Mouse (Mus musculus) embryonic facial prominence, embryonic 14.5 days (tissue): ENCODE results near the gene Hist1h2ag. TPM values are rescaled to one million over a fixed set of nuclear protein-coding genes. Genes with fewer than 3 reads are reported as not detected.
"Not testable (repeated sequence)": the region's sequence is repeated elsewhere in the genome, so short reads cannot be mapped to it uniquely, and the experiment has no call there.

ENCODE experiments used
- ATAC-seq: fragments of 200-750 bp; cut with Nextera tagmentation; 2 replicates; pipeline ENCODE4 v1.8.0; 2017; ENCODE audit warnings: low read depth, moderate number of reproducible peaks, moderate TSS enrichment
- DNase-seq: peaks from one replicate; pipeline ENCODE4 v3.0.0-alpha.2; 2015; ENCODE audit warnings: low spot score
- H3K27ac ChIP-seq: fragments of 300-500 bp; sonication (generic); replicated peaks from 2 replicates; pipeline ENCODE4 v1.5.1; 2014; ENCODE audit warnings: low read depth, mild to moderate bottlenecking, low read length, moderate library complexity
- H3K27me3 ChIP-seq: fragments of 300-500 bp; sonication (generic); replicated peaks from 2 replicates; pipeline ENCODE4 v1.6.1; 2014; ENCODE audit warnings: low read length; ENCODE audit not compliant: control insufficient read depth, insufficient read depth
- H3K36me3 ChIP-seq: fragments of 300-500 bp; sonication (generic); 2 replicates; pipeline ENCODE4 v1.6.1; 2014; ENCODE audit warnings: low read length, mixed read lengths; ENCODE audit not compliant: control insufficient read depth, insufficient read depth
- H3K4me1 ChIP-seq: fragments of 300-500 bp; sonication (generic); 2 replicates; pipeline ENCODE4 v1.6.1; 2014; ENCODE audit warnings: antibody characterized with exemption, low read length; ENCODE audit not compliant: control insufficient read depth, insufficient read depth
- H3K4me2 ChIP-seq: fragments of 300-500 bp; sonication (generic); 2 replicates; pipeline ENCODE4 v1.6.1; 2014; ENCODE audit warnings: low read depth, mild to moderate bottlenecking, low read length, moderate library complexity, mixed read lengths
- H3K4me3 ChIP-seq: fragments of 300-500 bp; sonication (generic); 2 replicates; pipeline ENCODE4 v1.5.1; 2014; ENCODE audit warnings: low read depth, mild to moderate bottlenecking, low read length
- H3K9ac ChIP-seq: fragments of 300-500 bp; sonication (generic); 2 replicates; pipeline ENCODE4 v1.6.1; 2014; ENCODE audit warnings: low read depth, mild to moderate bottlenecking, low read length, moderate library complexity, mixed read lengths
- H3K9me3 ChIP-seq: fragments of 300-500 bp; sonication (generic); 2 replicates; pipeline ENCODE4 v1.6.1; 2016; ENCODE audit warnings: low read length; ENCODE audit not compliant: control insufficient read depth
- WGBS: fragments of 180-500 bp; shearing (Covaris S2); extraction: QIAGEN DNeasy Blood & Tissue Kit; methylation state at CpG from one replicate; pipeline ENCODE4 v1.1.7; 2014; 5-methylcytosine and 5-hydroxymethylcytosine counted together
- polyA plus RNA-seq: library from polyadenylated mRNA; unstranded; fragments of >200 nt; fragmentation: Nextera tagmentation; extraction: Ambion mirVana; gene quantifications from 2 replicates; pipeline ENCODE4 v1.2.1, GENCODE M21; 2014

Hist1h2ag gene
- polyA plus RNA-seq, 1 experiment from 2014 or later, result 24.9 TPM

DNA sequence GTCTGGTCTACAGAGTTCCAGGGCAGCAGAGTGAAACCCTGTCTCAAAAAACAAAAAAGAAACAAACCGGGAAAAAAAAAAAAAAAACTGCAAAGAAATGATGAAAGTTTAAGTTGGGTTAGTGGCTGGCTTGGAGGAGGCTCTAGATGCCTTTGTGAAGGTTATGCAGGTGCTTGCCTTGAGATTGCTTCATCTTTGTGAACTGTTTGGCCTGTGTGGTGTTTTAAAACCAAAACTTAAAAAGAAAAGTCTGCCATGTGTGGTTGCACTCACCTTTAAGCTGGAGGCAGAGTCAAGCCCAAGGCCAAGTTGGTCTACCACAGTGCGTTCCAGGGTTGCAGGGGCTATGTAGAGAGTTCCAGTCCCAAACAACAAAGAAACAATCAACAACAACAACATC lies 6.3 kb upstream of the Hist1h2ag start:
- Histone ChIP-seq H3K4me1 (peaks cover 5% of the 10 kb centered on the region; the same call in 1 of the 2 replicates), H3K4me3 (no peak overlapping the region), H3K9me3 (no peaks in the 10 kb centered on the region), H3K27me3 (no peaks in the 10 kb centered on the region), H3K4me2 (no peak overlapping the region), H3K36me3 (no peaks in the 10 kb centered on the region), H3K27ac (no peak overlapping the region), H3K9ac (no peak overlapping the region)
- no peak for ATAC-seq
- WGBS, result 72% methylated on average over 2 of the region's 2 CpGs
- no peak for DNase-seq

DNA sequence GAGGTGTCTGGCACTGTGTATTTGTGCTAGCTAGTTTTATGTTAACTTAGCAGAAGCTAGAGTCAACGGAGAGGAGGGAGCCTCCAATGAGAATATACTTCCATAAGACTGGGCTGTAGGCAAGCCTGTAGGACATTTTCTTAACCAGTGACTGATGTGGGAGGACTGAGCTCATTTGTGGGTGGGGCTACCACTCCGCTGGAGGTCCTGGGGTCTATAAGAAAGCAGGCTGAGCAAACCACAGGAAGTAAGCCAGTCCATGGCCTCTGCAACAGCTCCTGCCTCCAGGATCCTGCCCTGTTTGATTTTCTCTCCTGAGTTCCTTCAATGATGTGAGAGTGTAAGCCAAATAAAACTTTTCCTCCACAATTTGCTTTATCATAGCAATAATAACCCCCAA lies 2.6 kb upstream of the Hist1h2ag start:
- no peaks in the 10 kb centered on the region for H3K36me3 ChIP-seq
- H3K4me1 ChIP-seq, result peaks cover 17% of the 10 kb centered on the region
- ATAC-seq (no peak), DNase-seq (no peak)
- no peaks in the 10 kb centered on the region for H3K9me3 ChIP-seq
- no peak overlapping the region for H3K4me3 ChIP-seq
- H3K27me3 ChIP-seq, result no peaks in the 10 kb centered on the region
- H3K9ac ChIP-seq, result no peak overlapping the region
- 52% methylated on average over 2 of the region's 2 CpGs for WGBS
- no peak overlapping the region for H3K27ac ChIP-seq
- H3K4me2 ChIP-seq, result no peak overlapping the region

- H3K36me3 ChIP-seq, result no peaks in the 10 kb centered on the region
- H3K4me2 ChIP-seq, result peak overlapping the region; percentile 61; the same call in 1 of the 2 replicates
- peak overlapping the region; percentile 25; the same call in 1 of the 2 replicates for H3K9ac ChIP-seq
- no peaks in the 10 kb centered on the region for H3K9me3 ChIP-seq
- H3K27me3 ChIP-seq, result no peaks in the 10 kb centered on the region
- H3K4me3 ChIP-seq, result peak overlapping the region; percentile 41; the same call in 1 of the 2 replicates
- WGBS, result 80% methylated on average over 6 of the region's 6 CpGs
- no peak for DNase-seq
- H3K4me1 ChIP-seq, result peaks cover 23% of the 10 kb centered on the region
- ATAC-seq, result no peak
- H3K27ac ChIP-seq, result peak overlapping the region; percentile 83; the same call in 1 of the 2 replicates
Observed at GRCm38 (mm10) chr13:22044432-22045155, 1.9 kb upstream of the Hist1h2ag start.

GRCm38 (mm10) chr13:22043503-22044431 lies 1.0 kb upstream of the Hist1h2ag start:
- H3K9me3 ChIP-seq, result no peaks in the 10 kb centered on the region
- H3K4me2 ChIP-seq, result peak overlapping the region; percentile 61
- peak; percentile 89 for DNase-seq
- peak overlapping the region; percentile 61 for H3K9ac ChIP-seq
- no peaks in the 10 kb centered on the region for H3K27me3 ChIP-seq
- WGBS, result 1% methylated on average over 5 of the region's 14 CpGs
- H3K4me3 ChIP-seq, result peak overlapping the region; percentile 41
- H3K27ac ChIP-seq, result peak overlapping the region; percentile 83
- H3K36me3 ChIP-seq, result no peaks in the 10 kb centered on the region
- peaks cover 23% of the 10 kb centered on the region for H3K4me1 ChIP-seq
- 0 out of 2 replicates have a peak, but pooled peaks have one; percentile 1 for ATAC-seq

- ATAC-seq (no peak), DNase-seq (no peak)
- WGBS, result 2% methylated on average over 13 of the region's 13 CpGs
- Histone ChIP-seq H3K27me3 (no peaks in the 10 kb centered on the region), H3K27ac (peak overlapping the region; percentile 92), H3K4me2 (peak overlapping the region; percentile 61), H3K36me3 (no peaks in the 10 kb centered on the region), H3K9ac (peak overlapping the region; percentile 66), H3K4me3 (peak overlapping the region; percentile 42), H3K9me3 (no peaks in the 10 kb centered on the region), H3K4me1 (peaks cover 23% of the 10 kb centered on the region)
Observed at GRCm38 (mm10) chr13:22041651-22042567, 835 bp downstream of the Hist1h2ag start.

DNA sequence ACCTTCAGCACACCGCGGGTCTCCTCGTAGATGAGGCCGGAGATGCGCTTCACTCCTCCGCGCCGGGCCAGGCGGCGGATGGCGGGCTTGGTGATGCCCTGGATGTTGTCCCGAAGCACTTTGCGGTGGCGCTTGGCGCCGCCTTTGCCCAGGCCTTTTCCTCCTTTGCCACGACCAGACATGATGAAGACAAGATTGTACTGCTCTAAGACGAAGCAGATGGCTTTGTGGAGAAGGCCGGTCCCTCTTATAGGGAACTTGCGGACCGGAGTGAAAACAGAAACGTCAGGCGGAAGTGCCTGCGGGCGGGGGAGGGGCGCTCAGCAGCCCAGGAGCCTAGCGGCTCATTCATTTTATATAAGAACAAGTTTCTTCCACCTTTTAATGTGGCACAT lies 1.6 kb downstream of the Hist1h2ag start, which contains the start of gene Hist1h4i:
Gene Hist1h4i, minus strand, starts transcription at position 221 of the 395 bp plus-strand sequence.
- Histone ChIP-seq H3K4me3 (peak within 1 kb of the TSS; percentile 42), H3K27ac (peak within 1 kb of the TSS; percentile 92), H3K4me1 (peaks cover 30% of the 10 kb centered on the region), H3K4me2 (peak within 1 kb of the TSS; percentile 61), H3K9ac (peak within 1 kb of the TSS; percentile 66)
- not testable (repeated sequence) for H3K36me3 ChIP-seq, H3K9me3 ChIP-seq, H3K27me3 ChIP-seq
- ATAC-seq (peak; percentile 62), DNase-seq (peak; percentile 96)
- under 1% methylated on average over 22 of the region's 27 CpGs for WGBS

DNA sequence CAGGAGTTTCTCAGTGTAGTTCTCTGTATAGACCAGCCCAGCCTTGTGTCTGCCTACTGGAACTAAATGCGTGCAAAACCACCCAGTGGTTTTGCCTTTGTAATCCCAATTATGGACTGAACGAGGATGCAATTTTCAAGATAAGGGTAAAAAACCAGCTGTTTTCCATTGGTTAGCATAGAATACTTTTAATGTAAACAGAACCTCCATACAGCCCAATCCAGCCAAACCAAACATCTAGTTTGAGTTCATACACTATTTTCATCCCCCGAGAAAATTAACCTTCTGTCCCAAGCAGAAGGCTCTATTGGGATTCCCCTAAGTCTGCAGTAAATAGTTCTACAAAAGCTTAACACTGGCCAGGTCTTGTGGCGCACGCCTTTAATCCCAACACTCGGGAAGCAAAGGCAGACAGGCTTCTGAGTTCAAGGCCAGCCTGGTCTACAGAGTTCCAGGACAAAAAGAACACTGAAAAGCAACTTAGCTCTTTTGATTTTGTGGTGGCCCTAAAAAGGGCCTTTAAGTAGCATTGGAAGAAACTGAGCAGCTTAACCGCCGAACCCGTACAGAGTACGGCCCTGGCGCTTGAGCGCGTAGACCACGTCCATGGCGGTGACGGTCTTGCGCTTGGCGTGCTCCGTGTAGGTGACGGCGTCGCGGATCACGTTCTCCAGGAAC lies 2.1 kb downstream of the Hist1h2ag start:
- Histone ChIP-seq H3K36me3 (no peaks in the 10 kb centered on the region), H3K4me3 (peak overlapping the region; percentile 42), H3K4me2 (peak overlapping the region; percentile 61), H3K27me3 (no peaks in the 10 kb centered on the region), H3K9ac (peak overlapping the region; percentile 63), H3K4me1 (peaks cover 30% of the 10 kb centered on the region), H3K9me3 (no peaks in the 10 kb centered on the region), H3K27ac (peak overlapping the region; percentile 92)
- ATAC-seq (0 out of 2 replicates have a peak, but pooled peaks have one; percentile 0), DNase-seq (no peak)
- WGBS, result 2% methylated on average over 17 of the region's 24 CpGs
